Mouse (Mus musculus) mouse trophoblast stem cell (cell line): Measurements from ENCODE around the gene Nfyc.

Experiments used
- in situ Hi-C, 2 experiments: fragments of 300-500 bp; cut with MseI, MboI; formaldehyde crosslinking; loops; 2 replicates in 1 of 2; 3 replicates in 1 of 2; pipeline ENCODE4 v1.15.1; 2025

Nfyc gene

GRCm38 (mm10) chr4:120716141-120716571, 115.2 kb downstream of the Nfyc start:
- in situ Hi-C loops: no loop called here

- in situ Hi-C loops: no loop called here
Measured at GRCm38 (mm10) chr4:120713856-120714497, 117.4 kb downstream of the Nfyc start.

- in situ Hi-C loops: no loop called here
Measured at GRCm38 (mm10) chr4:120713021-120713420, 118.4 kb downstream of the Nfyc start.

GRCm38 (mm10) chr4:120712236-120712635, 119.1 kb downstream of the Nfyc start:
- in situ Hi-C loops: no loop called here
